Mouse (Mus musculus) forebrain, embryonic 13.5 days (tissue): ENCODE data around the gene Ccdc43. TPM values are rescaled to one million over a fixed set of nuclear protein-coding genes. Genes with fewer than 3 reads are reported as not detected.
"Not testable (repeated sequence)": the region's sequence is repeated elsewhere in the genome, so short reads cannot be mapped to it uniquely, and the experiment has no call there.

Experiments used
- ATAC-seq: fragments of 200-750 bp; cut with Nextera tagmentation; 2 replicates; pipeline ENCODE4 v1.8.0; 2017
- H3K27ac ChIP-seq: fragments of 300-500 bp; sonication (generic); 2 replicates; pipeline ENCODE4 v1.5.1; 2015; ENCODE audit warnings: inconsistent platforms, mild to moderate bottlenecking, moderate library complexity
- H3K27me3 ChIP-seq: fragments of 300-500 bp; sonication (generic); 2 replicates; pipeline ENCODE4 v1.6.1; 2015; ENCODE audit warnings: mild to moderate bottlenecking, inconsistent platforms
- H3K36me3 ChIP-seq: fragments of 300-500 bp; sonication (generic); 2 replicates; pipeline ENCODE4 v1.6.1; 2015; ENCODE audit warnings: mild to moderate bottlenecking, inconsistent platforms; ENCODE audit not compliant: poor library complexity, severe bottlenecking
- H3K4me1 ChIP-seq: fragments of 300-500 bp; sonication (generic); 2 replicates; pipeline ENCODE4 v1.6.1; 2015; ENCODE audit warnings: inconsistent platforms
- H3K4me2 ChIP-seq: fragments of 300-500 bp; sonication (generic); 2 replicates; pipeline ENCODE4 v1.6.1; 2015; ENCODE audit warnings: inconsistent platforms, mild to moderate bottlenecking, moderate library complexity
- H3K4me3 ChIP-seq: fragments of 300-500 bp; sonication (generic); 2 replicates; pipeline ENCODE4 v1.5.1; 2015; ENCODE audit warnings: mild to moderate bottlenecking, inconsistent platforms
- H3K9ac ChIP-seq: fragments of 300-500 bp; sonication (generic); 2 replicates; pipeline ENCODE4 v1.6.1; 2015; ENCODE audit warnings: mild to moderate bottlenecking, inconsistent platforms
- H3K9me3 ChIP-seq: fragments of 300-500 bp; sonication (generic); replicated peaks from 2 replicates; pipeline ENCODE4 v1.6.1; 2016; ENCODE audit warnings: inconsistent platforms
- WGBS: fragments of 180-500 bp; shearing (Covaris S2); methylation state at CpG from one replicate; pipeline ENCODE4 v1.1.7; 2015; 5-methylcytosine and 5-hydroxymethylcytosine counted together
- polyA plus RNA-seq: library from polyadenylated mRNA; unstranded; fragments of >200 nt; fragmentation: Nextera tagmentation; extraction: Ambion mirVana; gene quantifications from 2 replicates; pipeline ENCODE4 v1.2.1, GENCODE M21; 2015

The Ccdc43 gene
- polyA plus RNA-seq, 1 experiment from 2014 or later, result 46.3 TPM

GRCm38 (mm10) chr11:102729835-102730234, 32.3 kb upstream of the Ccdc43 start:
- WGBS, result 85% methylated on average over 3 of the region's 3 CpGs
- H3K4me2 ChIP-seq, result no peak overlapping the region
- H3K9ac ChIP-seq, result no peak overlapping the region
- no peaks in the 10 kb centered on the region for H3K27me3 ChIP-seq
- no peaks in the 10 kb centered on the region for H3K36me3 ChIP-seq
- no peak overlapping the region for H3K27ac ChIP-seq
- ATAC-seq, result no peak
- no peaks in the 10 kb centered on the region for H3K4me1 ChIP-seq
- no peak overlapping the region for H3K4me3 ChIP-seq
- H3K9me3 ChIP-seq, result no peaks in the 10 kb centered on the region

- H3K9ac ChIP-seq, result no peak overlapping the region
- no peaks in the 10 kb centered on the region for H3K9me3 ChIP-seq
- no peaks in the 10 kb centered on the region for H3K27me3 ChIP-seq
- H3K36me3 ChIP-seq, result no peaks in the 10 kb centered on the region
- H3K4me2 ChIP-seq, result no peak overlapping the region
- WGBS, result 32% methylated on average over 7 of the region's 7 CpGs
- no peaks in the 10 kb centered on the region for H3K4me1 ChIP-seq
- no peak for ATAC-seq
- H3K4me3 ChIP-seq, result no peak overlapping the region
- H3K27ac ChIP-seq, result no peak overlapping the region
Observed at GRCm38 (mm10) chr11:102728614-102729013, 31.0 kb upstream of the Ccdc43 start.

DNA sequence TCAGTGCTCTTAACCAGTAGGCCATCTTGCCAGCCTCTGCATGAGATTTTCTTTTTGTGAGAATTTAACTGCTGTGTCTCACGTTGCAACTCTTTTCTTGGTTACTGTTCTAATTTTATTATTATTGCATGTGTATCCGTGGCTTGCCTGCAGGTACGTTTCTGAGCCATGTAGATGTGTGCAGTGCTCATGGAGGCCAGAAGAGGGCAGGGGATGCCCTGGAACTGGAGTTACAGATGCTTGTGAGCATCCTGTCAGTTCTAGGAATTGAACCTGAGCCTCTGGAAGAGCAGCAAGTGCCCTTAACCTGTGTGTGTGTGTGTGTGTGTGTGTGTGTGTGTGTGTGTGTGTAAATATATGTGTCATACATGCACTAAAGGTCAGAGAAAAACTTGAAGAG, 28.0 kb upstream of the Ccdc43 start:
- Histone ChIP-seq H3K4me3 (no peak overlapping the region), H3K36me3 (no peaks in the 10 kb centered on the region), H3K4me2 (no peak overlapping the region), H3K27me3 (no peaks in the 10 kb centered on the region), H3K9ac (no peak overlapping the region), H3K27ac (no peak overlapping the region), H3K4me1 (no peaks in the 10 kb centered on the region), H3K9me3 (no peaks in the 10 kb centered on the region)
- no peak for ATAC-seq
- WGBS, result 30% methylated on average over 3 of the region's 3 CpGs

DNA sequence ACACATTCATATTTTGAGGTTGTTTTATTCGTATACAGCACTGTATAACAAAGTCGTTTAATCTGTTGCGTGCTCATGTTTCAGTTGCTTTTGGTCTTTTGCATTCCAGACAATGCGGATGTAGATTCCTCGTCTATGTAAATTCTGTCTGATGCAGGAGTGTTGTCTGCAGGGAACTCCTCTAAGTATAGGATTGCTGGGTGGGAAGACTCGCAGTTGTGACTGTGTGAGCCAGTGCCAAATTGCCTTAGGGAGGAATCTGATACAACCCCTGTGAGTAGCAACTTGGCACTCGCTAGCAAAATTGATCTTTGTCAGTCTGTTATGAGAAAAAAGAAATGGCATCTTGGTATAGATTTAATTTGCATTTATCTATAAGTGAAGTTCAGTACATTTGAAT, 18.6 kb upstream of the Ccdc43 start:
- Histone ChIP-seq H3K4me1 (no peaks in the 10 kb centered on the region), H3K9me3 (no peaks in the 10 kb centered on the region), H3K4me2 (no peak overlapping the region), H3K9ac (no peak overlapping the region), H3K27me3 (no peaks in the 10 kb centered on the region), H3K27ac (no peak overlapping the region), H3K4me3 (no peak overlapping the region), H3K36me3 (no peaks in the 10 kb centered on the region)
- ATAC-seq, result no peak
- WGBS, result 84% methylated on average over 7 of the region's 7 CpGs

DNA sequence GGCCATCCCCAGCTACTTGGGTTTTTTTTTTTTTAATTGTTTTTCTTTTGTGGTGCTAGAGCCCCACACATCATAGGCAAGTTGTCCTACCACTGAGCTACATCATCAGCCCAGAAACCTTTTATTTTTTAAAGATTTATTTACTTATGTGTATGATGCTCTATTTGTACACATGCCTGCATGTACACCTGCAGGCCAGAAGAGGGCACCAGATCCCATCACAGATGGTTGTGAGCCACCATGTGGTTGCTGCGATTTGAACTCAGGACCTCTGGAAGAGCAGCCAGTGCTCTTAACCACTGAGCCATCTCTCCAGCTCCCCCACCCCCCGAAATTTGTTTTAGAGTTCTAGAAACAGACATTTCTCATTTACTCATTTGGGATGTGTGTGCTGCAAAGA, 17.0 kb upstream of the Ccdc43 start:
- 85% methylated on average over 2 of the region's 2 CpGs for WGBS
- ATAC-seq, result not testable (repeated sequence)

DNA sequence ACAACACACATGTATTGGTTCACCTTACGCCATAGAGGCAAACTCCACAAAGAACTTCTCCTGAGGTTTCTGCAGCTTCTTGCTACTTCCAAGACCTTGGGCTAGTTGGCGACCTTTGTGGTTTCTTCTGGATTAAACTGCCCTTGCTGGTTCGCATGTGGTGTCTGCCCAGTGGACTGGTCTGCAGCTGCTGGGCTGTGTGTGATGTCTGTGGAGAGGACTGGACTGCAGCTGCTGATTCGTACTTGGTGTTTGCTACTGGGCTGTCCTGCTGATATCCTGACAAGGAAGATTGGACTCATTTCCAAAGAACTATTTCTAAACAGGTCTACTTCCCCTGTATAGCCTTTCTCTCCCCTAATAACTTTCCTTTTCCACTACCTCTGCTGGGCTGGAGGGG, 14.8 kb upstream of the Ccdc43 start:
- H3K4me1 ChIP-seq, result no peaks in the 10 kb centered on the region
- WGBS, result 88% methylated on average over 4 of the region's 4 CpGs
- no peak overlapping the region for H3K4me2 ChIP-seq
- no peaks in the 10 kb centered on the region for H3K36me3 ChIP-seq
- no peaks in the 10 kb centered on the region for H3K9me3 ChIP-seq
- no peak for ATAC-seq
- no peak overlapping the region for H3K9ac ChIP-seq
- no peaks in the 10 kb centered on the region for H3K27me3 ChIP-seq
- no peak overlapping the region for H3K27ac ChIP-seq
- no peak overlapping the region for H3K4me3 ChIP-seq

More for the DNA sequence above, 17.0 kb upstream of the Ccdc43 start:
- not testable (repeated sequence) for H3K9me3 ChIP-seq, H3K36me3 ChIP-seq, H3K4me1 ChIP-seq, H3K27ac ChIP-seq, H3K4me3 ChIP-seq, H3K9ac ChIP-seq, H3K27me3 ChIP-seq, H3K4me2 ChIP-seq

- H3K4me2 ChIP-seq, H3K36me3 ChIP-seq, H3K27ac ChIP-seq, H3K4me1 ChIP-seq, H3K27me3 ChIP-seq, H3K9me3 ChIP-seq, H3K4me3 ChIP-seq, ATAC-seq, H3K9ac ChIP-seq: not testable (repeated sequence)
- WGBS, result 92% methylated on average over 6 of the region's 6 CpGs
Observed at GRCm38 (mm10) chr11:102702206-102702605, 4.6 kb upstream of the Ccdc43 start.

DNA sequence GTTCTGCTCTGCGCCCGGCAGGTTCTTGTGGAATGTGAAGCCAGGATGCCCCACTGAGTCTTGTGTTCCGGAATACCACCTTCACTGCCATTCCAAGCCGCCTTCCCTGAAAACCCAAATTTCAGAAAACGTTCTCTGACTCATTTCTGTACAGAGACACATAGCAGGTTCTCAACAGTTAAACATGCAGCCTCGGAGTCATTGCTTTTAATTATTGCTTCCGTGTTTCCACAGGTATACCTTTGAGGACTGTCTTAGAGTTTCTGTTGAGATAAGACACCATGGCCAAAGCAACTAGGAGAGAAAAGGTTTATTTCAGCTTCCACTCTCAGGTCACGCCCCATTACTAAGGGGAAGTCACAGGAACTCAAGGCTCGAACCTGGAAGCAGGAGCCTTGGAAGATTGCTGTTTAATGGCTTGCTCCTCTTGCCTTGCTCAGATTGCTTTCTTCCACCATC, 465 bp upstream of the Ccdc43 start:
- peak overlapping the region; percentile 83 for H3K9ac ChIP-seq
- H3K4me2 ChIP-seq, result peak overlapping the region; percentile 79
- H3K36me3 ChIP-seq, result peaks cover 10% of the 10 kb centered on the region
- ATAC-seq, result 0 out of 2 replicates have a peak, but pooled peaks have one; percentile 10
- WGBS, result 21% methylated on average over 9 of the region's 9 CpGs
- H3K4me3 ChIP-seq, result peak overlapping the region; percentile 79
- peak overlapping the region; percentile 26; the same call in 1 of the 2 replicates for H3K27ac ChIP-seq
- no peaks in the 10 kb centered on the region for H3K9me3 ChIP-seq
- peaks cover 20% of the 10 kb centered on the region for H3K4me1 ChIP-seq
- no peaks in the 10 kb centered on the region for H3K27me3 ChIP-seq

GRCm38 (mm10) chr11:102695289-102695688, 2.3 kb downstream of the Ccdc43 start:
- Histone ChIP-seq H3K9me3 (no peaks in the 10 kb centered on the region), H3K9ac (no peak overlapping the region), H3K4me3 (no peak overlapping the region), H3K4me1 (peaks cover 20% of the 10 kb centered on the region), H3K27ac (no peak overlapping the region), H3K36me3 (peaks cover 21% of the 10 kb centered on the region), H3K27me3 (no peaks in the 10 kb centered on the region), H3K4me2 (no peak overlapping the region)
- ATAC-seq, result no peak
- WGBS, result 96% methylated on average over 7 of the region's 7 CpGs

DNA sequence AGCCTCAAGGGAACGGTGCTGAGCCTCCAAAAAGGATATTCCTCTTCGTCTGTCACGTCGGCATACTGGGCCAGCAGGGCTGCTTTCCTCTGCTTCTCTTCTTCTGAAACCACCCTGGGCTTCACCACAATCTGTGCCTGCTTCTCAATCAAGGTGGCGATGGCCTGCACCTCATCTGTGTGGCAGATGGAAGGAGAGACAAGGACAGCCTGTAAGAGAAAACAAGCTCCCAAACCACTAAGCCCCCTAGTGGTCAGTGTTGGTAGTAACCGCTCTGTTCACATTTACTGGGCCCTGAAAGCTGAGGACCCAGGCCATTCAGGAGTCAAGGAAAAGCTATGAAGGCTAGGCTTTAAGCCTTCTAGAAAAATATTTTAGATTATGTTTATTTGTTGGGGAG, 7.4 kb downstream of the Ccdc43 start:
- WGBS, result 69% methylated on average over 6 of the region's 6 CpGs
- no peaks in the 10 kb centered on the region for H3K9me3 ChIP-seq

DNA sequence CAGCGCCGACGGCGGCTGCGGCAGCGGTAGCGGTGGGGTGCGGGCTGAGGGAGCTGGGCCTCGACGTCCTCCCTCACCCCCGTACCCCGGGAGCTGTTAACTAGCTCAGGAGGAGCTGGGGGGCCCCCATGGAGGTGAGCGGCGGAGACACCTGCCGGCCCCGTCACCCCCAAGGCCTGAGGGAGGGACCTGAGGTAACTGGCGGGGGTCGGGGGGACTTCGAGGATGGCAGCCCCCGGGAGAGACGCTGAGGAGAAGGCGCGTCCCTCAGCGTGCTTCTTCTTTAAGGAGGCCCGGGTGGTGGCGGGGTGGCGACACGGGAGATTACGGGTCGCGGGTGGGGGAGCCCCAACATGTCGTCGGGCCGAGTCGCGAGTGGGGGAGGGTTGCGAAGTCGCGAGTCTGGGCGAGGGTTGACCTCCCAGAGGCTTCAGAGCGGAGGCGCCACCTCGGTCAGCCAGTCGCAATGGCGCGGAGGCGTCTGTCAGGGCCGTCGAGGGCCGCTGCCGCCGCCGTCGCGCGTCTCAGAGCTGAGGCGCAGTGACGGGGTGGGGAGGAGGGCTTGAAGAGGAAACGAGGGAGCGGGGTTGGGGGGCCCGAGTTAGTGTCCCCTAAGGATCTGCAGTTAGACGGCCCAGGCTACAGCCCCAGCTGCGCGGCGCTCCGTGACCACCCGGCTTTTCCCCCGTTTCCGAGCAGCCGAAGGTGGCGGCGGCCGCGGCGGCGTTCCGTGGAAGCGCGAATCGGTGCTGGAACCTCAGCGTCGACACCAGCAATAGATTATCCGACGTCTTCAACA, 31.7 kb downstream of the Ccdc43 start:
- Histone ChIP-seq H3K4me2 (peak overlapping the region; percentile 16; the same call in 1 of the 2 replicates), H3K4me3 (peak overlapping the region; percentile 3; the same call in 1 of the 2 replicates)
- WGBS, result 54% methylated on average over 74 of the region's 84 CpGs

More for the DNA sequence above, 7.4 kb downstream of the Ccdc43 start:
- Histone ChIP-seq H3K9ac (0 out of 2 replicates have a peak overlapping the region, but pooled peaks have one; percentile 23), H3K27me3 (no peaks in the 10 kb centered on the region), H3K27ac (peak overlapping the region; percentile 14; the same call in 1 of the 2 replicates), H3K4me1 (no peaks in the 10 kb centered on the region), H3K36me3 (peaks cover 47% of the 10 kb centered on the region), H3K4me3 (no peak overlapping the region), H3K4me2 (no peak overlapping the region)
- 0 out of 2 replicates have a peak, but pooled peaks have one; percentile 33 for ATAC-seq

DNA sequence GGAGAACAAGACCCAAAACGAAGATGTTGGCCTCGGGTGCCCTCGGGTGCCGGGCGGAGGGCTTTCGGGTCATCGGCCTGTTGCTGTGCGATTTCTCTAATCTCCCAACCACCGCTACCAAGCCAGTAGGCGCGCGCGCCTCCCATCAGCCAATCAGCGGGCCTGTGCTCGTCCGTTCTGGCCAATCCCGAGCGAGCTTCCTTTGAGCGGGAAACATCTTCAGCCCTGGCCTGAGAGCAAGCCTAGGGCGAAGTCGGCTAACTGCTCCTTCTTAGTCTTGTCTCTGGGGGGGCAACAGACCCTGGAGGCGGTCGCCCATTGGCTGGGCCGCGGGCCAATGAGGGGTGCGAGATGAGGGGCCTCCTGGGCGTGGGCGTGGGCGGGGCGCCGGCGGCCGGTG, 32.4 kb downstream of the Ccdc43 start:
- 61% methylated on average over 33 of the region's 33 CpGs for WGBS
- Histone ChIP-seq H3K27me3 (peaks cover 23% of the 10 kb centered on the region), H3K9ac (no peak overlapping the region), H3K27ac (no peak overlapping the region), H3K4me3 (peak overlapping the region; percentile 3; the same call in 1 of the 2 replicates), H3K36me3 (no peaks in the 10 kb centered on the region), H3K9me3 (peaks cover 11% of the 10 kb centered on the region), H3K4me2 (peak overlapping the region; percentile 16), H3K4me1 (no peaks in the 10 kb centered on the region)
- no peak for ATAC-seq

More for the DNA sequence above, 31.7 kb downstream of the Ccdc43 start:
- H3K9ac ChIP-seq, result no peak overlapping the region
- no peaks in the 10 kb centered on the region for H3K36me3 ChIP-seq
- peaks cover 11% of the 10 kb centered on the region for H3K9me3 ChIP-seq
- no peaks in the 10 kb centered on the region for H3K4me1 ChIP-seq
- no peak overlapping the region for H3K27ac ChIP-seq
- ATAC-seq, result no peak
- H3K27me3 ChIP-seq, result peaks cover 23% of the 10 kb centered on the region
